Mouse (Mus musculus) yolk sac, embryonic 10.5 days (tissue): ENCODE results near the gene Tmem132b.

Experiments
- DNase-seq: peaks from one replicate; pipeline ENCODE4 v3.0.0-alpha.2; 2017; ENCODE audit warnings: low spot score

The Tmem132b gene

GRCm38 (mm10) chr5:125780332-125780731, 248.8 kb downstream of the Tmem132b start:
- DNase-seq, result no peak

DNA sequence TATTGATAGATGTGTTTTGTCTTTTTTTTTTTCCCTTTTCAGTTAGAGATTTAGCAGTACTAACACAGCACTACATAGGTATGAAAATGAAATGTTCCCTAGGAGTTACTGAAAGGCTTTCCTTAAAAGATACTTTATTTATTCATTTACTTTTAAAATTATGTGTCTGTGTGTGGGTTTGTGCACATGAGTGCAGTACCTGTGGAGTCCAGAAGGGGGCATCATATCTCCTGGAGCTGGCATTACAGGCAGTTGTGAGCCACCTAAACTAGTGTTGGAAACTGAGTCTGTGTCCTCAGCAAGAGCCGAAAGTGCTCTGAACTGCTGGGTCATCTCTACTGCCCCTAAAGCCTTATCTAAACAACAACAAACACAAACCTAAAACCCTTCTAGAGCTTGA, 261.1 kb downstream of the Tmem132b start:
- DNase-seq, result no peak

DNA sequence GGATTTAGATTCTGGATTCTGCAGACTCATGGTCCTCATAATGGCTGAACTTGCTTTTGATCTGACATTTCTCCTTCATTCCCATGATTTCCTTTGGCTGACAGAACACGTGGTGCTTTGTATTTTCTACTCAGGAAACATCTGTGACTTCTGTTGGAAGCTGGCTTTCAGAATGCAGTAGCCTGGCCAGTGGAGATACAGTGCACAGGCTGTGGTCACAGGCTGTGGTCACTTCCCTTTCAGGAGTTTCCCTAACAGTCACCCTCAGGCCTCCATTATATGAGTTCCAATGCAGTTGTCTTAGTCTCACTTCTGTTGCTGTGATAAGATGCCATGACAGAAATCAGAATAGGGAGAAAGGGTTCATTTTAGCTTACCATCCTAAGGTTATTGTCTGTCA, 262.7 kb downstream of the Tmem132b start:
- no peak for DNase-seq

- DNase-seq, result no peak
Observed at GRCm38 (mm10) chr5:125799622-125800021, 268.0 kb downstream of the Tmem132b start.

- DNase-seq, result no peak
Observed at GRCm38 (mm10) chr5:125800025-125800424, 268.5 kb downstream of the Tmem132b start.

GRCm38 (mm10) chr5:125802801-125803200, 271.2 kb downstream of the Tmem132b start:
- DNase-seq, result no peak

DNA sequence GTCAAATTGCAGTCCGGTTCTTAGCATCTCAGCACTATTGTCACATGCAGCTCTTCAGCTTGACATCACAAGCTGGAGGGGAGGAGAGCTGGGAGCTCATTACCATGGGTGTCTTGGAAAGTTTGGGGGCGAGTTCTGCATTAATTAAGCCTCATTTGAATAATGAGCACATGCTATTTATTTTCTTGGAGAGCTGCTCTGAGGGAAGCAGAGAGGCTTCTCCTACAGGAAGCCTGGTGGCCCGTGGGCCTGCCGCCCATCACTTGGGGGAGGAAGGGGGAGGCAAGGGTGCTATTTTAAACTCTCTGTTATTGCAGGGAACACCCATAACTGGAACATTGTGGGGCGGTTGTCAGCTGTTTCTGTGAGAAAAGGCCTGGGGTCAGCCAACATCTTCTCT, 273.8 kb downstream of the Tmem132b start:
- no peak for DNase-seq

DNA sequence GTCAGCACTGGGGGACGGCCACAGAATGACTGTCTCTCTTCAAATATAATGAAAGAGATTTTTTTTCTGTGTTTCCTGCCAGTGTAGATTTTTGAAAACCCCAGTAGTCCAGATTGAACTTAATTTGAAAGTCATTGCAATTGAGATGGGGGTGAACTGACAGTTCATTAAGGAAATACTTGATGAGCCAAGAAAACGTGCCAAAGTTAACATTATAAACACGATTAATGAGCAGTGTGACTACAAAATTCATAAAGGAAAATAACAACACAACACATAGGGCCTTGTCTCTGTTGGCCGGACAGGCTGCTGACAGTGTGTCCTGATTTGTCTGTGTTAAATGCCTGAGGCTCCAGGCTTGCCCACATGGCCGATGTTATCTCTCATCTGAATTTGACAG, 276.3 kb downstream of the Tmem132b start:
- DNase-seq, result no peak

DNA sequence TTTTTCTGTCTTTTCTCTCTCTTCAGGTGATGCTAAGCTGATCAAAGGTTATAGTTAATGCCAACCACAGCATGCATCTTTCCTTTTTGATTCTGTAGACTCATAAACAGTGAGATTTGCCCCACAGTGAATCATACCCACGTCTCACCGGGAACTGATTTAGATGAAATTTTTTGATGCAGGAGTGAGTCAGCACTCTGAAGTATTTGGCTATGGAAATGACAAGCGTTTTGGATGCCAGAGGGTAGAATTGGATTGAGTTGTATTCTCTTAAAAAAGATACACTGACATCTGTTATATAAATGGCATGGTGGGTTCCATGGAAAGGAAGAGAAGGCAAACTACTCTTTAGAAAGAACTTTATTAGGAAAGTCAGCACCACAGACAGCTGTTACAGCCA, 297.8 kb downstream of the Tmem132b start:
- no peak for DNase-seq

- DNase-seq, result no peak
Observed at GRCm38 (mm10) chr5:125835890-125836289, 304.3 kb downstream of the Tmem132b start.

GRCm38 (mm10) chr5:125836761-125837160, 305.2 kb downstream of the Tmem132b start:
- DNase-seq, result no peak
